Mouse (Mus musculus) layer of hippocampus, adult 9-10 months (tissue): ENCODE results near the gene Gm49354.
"Not testable (repeated sequence)": the region's sequence is repeated elsewhere in the genome, so short reads cannot be mapped to it uniquely, and the experiment has no call there.

Experiments
- DNase-seq: peaks from one replicate; pipeline ENCODE4 v3.0.0; 2022; ENCODE audit warnings: low spot score

The Gm49354 gene

DNA sequence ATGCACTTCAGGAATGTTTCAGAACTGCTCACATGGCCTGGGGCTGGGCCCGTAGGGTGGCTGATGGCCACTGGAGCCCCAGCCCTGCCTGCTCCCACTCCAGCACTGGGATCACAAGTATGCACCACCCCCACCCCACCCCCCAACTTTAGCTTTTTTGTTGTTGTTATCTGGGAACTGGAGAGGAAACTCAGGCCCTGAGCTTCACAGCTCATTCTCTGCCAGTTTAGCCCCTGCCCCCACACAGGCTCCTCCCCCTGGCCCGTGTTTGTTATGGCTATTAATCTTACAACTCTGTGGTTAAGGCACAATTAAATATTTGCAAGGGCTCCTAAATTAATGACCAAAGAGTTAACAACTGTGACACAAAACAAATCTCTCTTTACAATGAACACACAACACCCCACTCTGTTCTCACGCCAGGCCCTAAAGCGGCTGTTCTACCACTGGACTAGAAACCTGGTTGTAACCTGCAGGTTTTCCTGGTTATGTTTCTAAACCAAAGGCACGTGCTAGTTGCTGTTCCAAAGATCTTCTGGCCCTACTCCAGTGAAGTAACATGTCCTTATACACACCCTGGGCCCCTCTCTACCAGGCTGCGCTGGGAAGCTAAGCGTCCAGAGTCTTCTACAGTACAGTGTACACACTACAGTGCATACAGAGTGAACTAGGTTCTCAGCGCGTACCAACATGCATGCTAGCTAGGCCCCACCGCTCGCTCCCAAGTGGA lies 15.1 kb downstream of the Gm49354 start:
- no peak for DNase-seq

DNA sequence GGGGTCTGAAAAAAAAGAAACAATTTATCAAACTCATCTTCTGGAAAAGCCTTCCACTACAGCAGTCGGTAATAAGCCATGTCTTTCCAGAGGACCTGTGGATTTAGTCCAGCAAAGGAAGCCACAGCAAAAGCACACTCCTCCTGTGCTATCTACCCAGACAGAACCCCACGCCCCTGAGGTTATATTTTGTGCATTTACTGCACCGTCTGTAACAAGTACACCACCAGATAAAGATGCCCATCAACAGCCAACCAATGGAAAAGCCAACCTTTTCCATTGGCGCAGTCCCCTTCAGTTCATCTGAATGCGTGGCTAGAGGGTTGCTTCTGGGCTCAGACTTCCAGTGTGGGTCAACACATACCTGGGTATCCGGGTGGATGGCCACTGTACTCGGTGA lies 19.3 kb downstream of the Gm49354 start:
- no peak for DNase-seq

DNA sequence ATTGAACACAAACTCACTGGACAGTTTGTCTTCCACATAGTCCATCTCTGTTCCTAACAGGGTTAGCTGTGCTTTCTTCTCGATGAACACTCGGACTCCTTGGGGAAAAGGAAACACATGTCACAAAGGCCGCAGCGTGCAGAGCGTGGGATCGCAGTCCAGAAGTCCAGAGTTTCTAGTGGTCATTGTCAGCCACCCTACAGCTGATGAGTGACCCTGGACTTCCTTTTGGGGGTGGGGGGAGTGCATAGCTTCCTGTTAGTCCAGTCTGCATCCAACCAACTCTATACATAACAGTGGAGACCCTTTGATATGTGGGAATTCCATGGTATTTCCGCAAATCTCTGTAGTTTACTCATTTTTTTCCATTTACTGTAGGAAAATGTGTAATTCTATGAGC lies 25.1 kb downstream of the Gm49354 start:
- DNase-seq, result no peak

DNA sequence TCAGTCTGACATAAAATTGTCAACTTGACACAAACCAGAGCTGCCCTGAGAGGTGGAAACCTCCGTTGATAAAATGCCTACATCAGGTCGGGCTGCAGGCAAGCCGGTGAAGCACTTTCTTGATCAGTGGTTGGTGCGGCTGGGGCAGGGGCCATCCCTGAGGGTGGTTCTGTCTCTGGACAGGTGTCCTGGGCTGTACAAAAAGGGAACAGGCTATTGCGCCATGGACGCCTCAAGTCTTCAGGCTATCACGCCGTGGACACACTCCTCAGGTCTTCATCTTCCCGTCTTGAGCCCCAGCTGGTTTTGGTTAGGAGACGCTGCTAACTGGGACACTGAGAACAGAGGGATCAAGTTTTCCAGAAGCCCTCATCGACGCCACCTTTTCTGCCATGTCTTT lies 31.7 kb downstream of the Gm49354 start:
- no peak for DNase-seq

DNA sequence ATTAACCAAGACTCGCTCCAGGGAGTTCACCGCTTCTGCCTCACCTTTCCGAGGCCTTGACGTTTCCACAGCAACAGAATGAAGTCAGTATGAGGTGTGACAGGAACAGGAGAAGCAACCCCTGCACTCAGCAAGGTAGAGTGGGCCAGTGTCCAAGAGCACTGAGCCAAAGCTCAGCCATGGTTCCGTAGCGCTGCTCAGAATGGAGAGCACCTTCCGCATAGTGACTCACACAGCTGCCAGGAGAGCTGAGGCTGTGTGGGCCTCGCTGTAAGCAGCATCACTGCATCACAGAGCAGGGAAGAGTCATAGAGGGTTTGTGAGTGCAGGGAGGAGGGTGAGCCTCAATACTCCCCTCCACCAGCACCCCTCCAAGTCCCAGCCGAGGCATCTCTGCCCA lies 35.3 kb downstream of the Gm49354 start, which contains the start of gene 1700014D04Rik:
Gene 1700014D04Rik, minus strand, starts transcription at position 42 of the 400 bp plus-strand sequence.
- no peak for DNase-seq

DNA sequence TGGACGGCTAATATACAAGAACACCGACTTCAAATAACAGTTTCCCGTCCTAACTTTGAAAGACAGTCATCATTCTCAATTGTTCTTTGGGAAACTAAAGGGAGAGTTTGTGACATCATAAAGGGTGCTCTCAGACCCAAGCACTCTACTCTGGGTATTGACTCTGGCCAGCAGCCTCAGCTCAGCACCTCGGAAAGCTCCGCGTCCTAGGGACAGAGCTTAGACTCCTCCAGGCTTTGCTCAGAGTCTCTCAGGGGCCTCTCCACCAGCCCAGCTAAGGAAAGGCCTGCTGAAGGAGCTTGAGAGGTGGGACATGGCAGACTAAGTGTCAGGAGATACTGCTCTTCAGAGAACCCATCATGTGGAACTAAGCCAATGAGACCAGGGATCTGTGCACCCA lies 35.9 kb downstream of the Gm49354 start:
- no peak for DNase-seq

DNA sequence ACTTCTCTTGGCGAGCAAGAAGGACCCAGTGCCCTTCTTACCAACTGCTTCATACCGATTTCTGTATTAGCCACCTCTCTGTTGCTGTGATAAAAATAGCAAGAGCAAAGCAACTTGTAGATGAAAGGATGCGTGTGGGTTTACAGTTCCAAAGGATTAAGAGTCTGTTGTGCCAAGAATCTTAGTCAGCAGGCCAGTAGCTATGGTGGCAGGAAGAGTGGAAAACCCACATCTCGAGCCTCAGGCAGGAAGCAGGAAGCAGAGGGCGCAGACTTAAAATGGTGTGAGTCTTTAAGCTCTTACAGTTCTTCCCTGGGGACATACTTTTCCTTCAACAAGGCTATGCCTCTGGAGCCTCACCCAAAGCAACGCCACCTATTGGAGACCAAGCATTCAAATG lies 36.6 kb downstream of the Gm49354 start:
- DNase-seq, result no peak

DNA sequence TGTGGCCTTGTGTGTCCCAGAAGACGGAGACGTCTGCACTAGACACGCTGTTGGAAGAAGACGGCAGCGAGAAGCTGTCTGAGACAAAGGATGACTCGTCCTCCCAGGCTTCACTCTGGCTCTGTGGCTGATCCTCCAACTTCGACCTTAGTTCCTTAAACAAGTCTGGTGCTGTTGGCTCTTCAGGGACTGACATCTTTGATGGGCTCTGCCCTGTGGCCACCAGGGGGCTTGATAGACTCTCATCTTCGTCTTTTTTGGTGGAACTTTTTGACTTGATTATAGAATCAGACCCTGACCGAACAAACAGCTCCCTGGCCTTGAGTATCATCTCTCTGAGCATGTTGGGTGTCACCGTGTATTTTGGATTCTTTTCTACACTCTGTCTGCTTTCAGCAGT lies 40.3 kb downstream of the Gm49354 start:
- DNase-seq, result no peak

DNA sequence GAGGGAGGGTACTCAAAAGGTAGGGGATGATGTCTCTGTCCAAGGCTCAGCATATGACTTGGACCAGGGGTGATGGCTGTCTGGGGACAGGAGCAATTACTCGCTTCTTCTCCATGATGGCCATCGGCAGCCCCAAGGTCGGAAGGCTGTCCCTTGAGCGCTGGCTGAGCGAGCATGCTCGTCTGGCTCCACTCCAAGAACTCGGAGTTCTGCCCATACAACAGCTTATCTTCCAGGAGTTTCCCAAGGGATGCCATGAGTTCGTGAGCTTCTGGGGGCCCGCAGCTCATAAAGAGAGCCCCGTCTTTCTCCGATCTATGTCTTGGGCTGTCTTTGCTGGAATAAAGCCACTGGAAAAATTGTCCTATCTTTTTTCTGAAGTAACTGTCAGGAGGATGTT lies 40.9 kb downstream of the Gm49354 start:
- DNase-seq, result no peak

DNA sequence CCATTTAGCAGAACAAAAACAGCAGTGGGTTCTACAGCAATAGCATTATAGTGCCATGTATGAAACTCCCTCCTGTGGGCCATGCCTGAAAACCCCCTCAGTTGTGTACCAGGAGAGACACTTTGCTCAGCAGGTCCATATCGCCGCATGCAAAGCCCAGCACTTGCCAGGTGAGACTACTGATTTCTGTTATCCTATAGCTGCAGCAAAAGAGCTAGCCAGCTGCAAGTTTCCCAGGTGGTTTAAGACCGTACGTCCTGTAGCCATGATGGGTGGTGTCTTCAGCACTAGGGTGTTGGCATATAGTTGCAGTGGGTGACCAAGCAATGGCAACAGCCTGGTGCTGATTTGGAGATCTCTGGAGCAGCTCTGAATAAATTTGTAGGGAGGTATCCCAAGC lies 42.6 kb downstream of the Gm49354 start:
- DNase-seq, result no peak

DNA sequence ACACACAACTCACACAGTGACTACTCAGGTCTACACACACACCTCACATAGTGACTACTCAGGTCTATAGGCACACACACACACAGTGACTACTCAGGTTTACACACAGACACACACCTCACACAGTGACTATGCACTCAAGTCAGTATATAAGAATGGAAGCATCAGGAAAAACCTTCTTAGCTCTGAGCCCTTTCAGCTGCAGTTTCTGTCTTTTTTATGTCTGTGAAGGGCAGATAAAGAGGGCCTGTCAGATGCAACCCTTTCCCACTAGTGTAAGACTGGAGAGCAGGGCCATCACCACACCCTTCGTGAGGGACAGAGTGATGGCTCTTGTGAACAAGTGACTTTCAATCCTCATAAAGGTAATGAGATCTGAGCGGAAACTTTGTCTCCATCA lies 43.6 kb downstream of the Gm49354 start:
- no peak for DNase-seq

DNA sequence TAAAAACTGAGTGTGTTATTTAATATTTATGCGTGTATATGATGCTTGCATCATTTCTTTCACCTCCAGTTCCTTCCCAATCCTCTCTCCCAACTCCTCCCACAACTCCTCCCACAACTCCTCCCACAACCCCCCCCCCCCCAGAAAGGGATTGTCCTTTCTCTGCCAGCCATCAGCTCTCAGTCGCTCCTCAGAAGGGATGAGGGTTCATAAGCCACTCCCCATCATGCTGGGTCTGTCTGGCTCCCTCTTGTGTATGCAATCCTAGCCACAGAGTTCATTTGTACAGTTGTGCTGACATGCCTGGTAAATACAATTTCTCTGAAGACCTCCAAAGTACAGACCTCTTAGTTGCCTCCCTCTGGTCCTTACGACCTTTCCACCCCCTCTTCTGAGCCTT lies 46.9 kb downstream of the Gm49354 start:
- no peak for DNase-seq

DNA sequence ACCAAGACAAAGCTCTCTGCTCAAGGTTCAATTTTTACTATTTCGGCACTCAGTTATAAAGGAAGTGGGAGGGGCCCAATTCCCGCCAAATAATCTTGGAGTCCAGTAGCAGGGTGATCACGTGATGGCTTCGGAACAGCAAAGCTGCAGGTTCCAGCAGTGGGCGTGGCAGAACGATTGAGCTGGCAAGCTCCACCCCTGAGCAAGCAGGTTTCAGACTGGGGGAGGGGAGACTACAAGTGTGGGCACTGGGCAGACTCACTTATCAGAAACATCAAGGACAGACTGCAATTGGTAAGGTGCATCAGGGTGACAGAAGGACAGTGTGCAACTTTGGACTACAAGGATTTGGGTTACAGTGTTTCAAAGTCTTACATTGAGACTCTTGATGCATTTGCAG lies 47.7 kb downstream of the Gm49354 start:
- not testable (repeated sequence) for DNase-seq

DNA sequence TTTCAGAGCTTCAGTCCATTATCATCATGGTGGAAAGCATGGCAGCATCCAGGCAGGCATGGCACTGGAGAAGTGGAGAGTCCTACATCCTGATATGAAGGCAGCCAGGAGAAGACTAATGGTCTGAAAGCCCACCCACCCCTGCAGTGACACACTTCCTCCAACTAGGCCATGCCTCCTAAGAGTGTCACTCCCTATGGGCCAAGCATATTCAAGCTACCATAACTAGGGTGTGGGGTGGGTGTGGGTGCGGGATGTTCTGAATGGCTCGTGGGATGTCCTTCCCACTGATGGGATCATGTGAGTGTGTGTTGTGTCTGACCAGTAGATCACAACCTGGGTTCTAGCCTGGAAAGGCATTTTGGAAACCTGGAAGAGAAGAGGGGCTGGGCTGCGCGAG lies 48.1 kb downstream of the Gm49354 start:
- DNase-seq, result no peak

DNA sequence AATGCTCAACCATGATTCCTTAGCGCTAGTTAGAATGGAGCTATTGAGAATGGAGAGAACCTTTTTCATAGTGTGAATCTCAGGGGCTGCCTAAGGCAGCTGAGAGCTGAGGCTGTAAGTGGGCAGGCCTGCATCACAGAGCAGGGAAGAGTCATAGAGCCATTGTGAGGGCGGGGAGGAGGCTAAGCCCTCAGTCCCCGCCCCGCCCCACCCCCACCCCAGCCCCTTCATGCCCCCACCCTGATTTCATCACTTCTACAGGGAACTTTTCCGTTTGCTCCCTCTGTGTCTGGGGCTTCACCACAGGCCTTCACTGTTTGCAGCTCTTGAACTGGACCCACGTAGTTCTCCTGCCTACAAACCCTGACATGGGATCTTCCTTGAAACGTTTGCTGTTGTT lies 50.4 kb downstream of the Gm49354 start, which contains the start of gene Spata31d1d:
Gene Spata31d1d, minus strand, starts transcription at position 101 of the 400 bp plus-strand sequence.
- DNase-seq, result no peak

DNA sequence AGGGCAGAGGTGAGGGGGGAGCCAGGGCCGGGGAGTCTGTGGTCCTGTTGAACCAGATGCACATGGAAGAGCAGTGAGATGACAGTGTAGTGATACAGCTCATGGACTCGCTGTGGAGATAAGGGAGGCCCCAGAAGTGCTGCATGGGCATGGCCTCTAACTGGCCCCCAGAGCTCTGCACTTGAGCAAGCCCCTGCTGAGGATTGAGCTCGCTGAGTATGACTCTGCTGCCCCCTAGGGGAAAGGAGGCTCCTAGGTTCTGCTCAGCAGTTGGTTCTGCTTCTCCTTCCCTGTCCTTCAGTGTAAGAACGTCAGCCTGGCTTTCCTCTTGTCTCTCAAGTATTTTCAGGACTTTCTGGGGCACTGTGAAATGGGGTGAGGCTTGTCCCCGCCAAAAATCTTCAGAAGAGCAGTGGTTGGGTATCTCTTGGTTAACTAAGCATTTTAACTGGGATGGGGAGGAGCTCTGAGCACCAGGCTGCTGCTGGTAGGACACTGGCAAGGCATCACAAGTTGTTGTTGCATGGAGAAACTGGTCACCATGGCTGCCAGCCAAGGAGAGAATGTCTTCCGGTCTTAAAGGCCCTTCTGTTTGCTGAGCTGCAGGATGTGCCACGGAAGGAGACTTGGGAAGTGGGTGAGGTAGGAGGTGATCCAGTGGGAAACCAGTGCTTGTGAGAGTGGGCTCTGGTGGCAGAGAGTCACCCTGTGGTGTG lies 53.5 kb downstream of the Gm49354 start:
- peak; percentile 87 for DNase-seq

DNA sequence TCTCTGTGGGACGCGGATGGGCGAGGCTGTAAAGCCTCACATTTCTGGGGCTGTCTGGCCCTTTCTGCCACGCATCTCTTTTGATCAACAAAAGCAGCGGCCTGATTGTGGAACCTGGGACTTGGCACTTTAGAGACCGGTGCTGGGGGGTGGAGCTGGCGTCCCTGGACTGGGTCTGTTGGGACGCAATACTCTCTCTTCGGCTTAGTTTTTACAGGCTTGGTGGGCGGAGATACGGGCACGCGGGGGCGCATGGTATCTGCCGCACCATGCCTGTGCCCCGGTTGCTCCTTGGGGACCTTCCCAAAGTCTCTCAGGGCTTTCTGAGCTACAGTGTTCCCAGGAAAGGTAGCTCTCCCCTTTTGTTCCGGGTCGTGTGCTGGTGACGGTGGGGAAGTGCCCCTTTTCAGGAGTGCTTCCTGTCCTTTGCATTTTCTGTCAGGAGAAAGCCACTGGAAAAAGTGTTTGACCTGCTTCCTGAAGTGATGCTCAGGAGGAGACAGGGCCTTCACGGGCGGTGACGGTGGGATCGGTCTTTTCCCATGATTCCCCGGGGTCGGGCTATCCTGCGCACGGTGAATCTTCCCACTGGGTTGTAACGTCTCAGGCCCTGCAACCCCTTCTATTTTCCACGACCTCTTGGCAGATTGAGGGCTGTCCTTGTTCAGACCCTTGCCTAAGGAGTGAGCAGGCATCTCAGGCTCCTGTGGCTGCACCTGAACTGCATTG lies 55.7 kb downstream of the Gm49354 start:
- DNase-seq, result no peak

DNA sequence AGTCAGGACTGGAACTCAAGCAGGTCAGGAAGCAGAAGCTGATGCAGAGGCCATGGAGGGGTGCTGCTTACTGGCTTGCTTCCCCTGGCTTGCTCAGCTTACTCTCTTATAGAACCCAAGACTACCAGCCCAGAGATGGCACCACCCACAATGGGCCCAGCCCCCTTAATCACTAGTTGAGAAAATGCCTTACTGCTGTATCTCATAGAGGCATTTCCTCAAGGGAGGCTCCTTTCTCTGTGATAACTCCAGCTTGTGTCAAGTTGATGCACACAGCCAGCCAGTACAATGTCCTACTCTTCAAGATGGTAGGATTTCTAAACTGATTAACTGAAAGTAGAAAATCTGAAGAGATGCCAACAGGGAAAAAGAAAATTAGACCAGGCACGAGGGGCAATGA lies 60.0 kb downstream of the Gm49354 start:
- DNase-seq, result not testable (repeated sequence)

DNA sequence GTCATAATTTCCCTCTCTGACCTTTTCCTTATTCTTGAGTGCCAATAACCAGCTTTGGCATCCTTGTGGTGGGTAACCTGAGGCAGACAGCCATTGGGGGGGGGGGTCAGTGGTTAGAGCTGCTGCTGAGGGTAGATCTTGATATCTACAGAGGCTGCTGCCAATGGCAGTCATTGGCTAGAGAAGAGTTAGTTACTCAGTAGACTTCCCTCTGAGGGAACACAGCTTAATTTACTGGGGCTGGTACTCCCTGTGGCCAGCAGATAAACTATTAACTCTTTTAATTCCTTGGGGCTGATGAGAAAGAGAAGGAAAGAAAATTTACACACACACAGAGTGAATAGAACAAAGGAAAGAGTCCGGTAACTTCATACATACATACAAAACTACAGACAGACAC lies 62.6 kb downstream of the Gm49354 start:
- DNase-seq, result no peak

DNA sequence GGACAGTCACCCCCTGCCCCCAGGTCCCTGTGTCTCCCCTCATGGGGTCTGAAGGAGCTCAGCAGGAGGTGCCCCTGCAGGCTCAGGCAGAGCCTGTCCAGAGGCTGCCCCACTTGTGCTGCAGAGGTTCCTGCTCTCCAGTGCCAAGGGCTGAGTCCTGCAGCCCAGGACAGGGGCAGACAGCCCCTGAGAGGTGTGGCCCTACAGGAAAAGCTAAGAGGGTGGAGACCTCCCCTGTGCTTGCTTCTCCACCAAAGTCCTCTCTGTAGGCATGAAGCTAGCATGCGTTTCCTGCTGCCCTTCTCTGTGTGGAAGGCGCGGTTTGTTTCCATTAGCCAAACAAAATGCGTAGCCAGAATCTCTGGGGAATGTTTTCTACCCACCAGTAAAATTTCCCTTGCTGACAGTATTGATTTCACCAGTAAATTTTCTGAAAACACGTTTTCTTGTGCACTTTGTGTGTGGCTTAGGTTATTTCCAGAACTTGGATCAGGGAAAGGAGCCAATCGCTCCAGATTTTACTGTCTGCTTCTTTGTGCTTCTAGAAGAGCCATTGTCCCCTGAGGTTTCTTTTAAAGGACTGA lies 63.1 kb downstream of the Gm49354 start:
- DNase-seq, result not testable (repeated sequence)

DNA sequence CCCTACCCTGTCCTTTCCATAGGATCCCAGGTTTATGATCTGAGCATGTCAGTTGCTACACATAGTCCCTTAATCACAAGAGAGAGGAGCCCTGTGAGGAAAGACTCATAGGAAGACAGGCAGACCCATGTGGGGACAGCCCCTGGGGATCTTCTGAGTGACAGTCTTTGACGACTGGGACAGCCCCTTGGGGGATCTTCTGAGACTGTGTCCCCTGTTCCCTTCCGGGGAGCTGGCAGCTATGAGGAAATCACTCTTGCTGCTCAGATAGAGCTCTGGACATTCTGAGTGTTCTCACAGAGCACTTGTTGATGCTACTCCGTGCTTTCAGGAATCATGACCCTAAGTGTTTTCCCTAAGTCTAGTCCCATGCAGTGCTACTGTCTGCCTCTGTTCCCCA lies 68.3 kb downstream of the Gm49354 start:
- no peak for DNase-seq

DNA sequence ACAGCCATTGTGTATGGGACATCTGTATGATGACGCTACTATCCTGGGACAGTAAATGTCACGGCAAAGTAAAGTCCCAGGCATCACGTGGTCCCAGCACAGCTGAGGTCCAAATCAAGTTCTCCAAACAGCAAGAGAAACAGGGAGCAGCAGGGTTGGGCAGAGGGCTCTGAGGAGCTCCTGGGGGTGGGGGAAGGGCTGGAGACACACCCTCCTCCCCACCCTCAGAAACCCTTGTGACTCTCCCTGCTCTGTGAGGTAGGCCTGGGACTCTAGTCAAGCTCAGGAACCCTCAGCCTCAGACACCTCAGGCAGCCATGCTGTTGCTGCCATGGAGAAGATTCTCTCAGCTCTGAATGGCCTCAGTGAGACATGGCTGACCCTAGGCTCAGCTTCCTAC lies 70.1 kb downstream of the Gm49354 start, which contains the start of gene Spata31d1b:
Gene Spata31d1b, plus strand, starts transcription at position 301 of the 400 bp plus-strand sequence.
- not testable (repeated sequence) for DNase-seq
